Mouse (Mus musculus): ENCODE data around the gene Bco1. TPM values are rescaled to one million over a fixed set of nuclear protein-coding genes. Genes with fewer than 3 reads are reported as not detected.

Gene Bco1
- not detected in 2 replicates for polyA plus RNA-seq (2012)

DNA sequence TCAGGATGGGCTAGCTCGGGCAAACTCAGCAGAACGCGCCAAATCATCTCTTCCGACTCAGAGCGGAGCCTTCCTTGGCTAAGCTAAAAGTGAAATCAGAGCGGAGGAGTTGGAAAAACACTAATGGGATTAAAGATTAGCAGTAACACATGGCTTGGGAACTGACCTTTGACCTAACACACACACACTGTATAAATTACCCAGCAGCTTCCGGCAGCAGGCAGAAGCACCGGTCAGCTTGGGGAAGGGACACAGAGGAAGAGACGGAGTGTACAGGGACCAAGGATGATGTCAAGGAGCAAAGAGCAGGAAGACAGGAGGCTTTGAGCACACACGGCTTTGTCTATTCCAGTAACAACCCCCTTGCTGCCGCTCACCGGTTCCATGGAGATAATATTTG is at the start of gene Bco1:
Gene Bco1 (plus strand): TSS at position 208 of the 400 bp plus-strand sequence.
- TF ChIP-seq GATA1 (IDR thresholded peaks at IDR 0.05; ENCODE audit: low read length) = no peak

- TF ChIP-seq GATA1 (IDR thresholded peaks at IDR 0.05; ENCODE audit: low read length) = no peak
Measured at GRCm38 (mm10) chr8:117049444-117049843, 46.2 kb upstream of the Bco1 start.

- no peak for TF ChIP-seq GATA1 (IDR thresholded peaks at IDR 0.05; ENCODE audit: low read length)
Measured at GRCm38 (mm10) chr8:117050763-117051162, 44.9 kb upstream of the Bco1 start.

DNA sequence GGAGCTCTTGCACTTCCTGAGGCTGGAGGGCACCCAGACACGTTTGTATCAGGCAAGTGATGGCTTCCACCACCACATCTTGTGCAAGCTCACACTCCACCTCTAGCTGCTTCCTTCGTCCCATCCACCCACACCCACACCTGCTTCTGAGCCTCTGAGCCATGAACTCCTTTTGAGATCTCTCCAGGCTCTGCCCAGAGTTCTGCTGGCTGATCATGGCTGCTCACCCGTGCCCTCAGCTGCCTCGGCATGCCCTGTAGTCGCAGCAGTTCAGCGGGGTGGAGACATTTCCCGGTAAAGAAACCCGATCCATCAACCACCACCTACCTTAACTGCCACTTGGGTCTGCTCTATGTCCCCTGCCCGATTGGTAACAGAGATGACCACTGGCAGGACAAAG is 44.3 kb upstream of the Bco1 start:
- TF ChIP-seq GATA1 (IDR thresholded peaks at IDR 0.05; ENCODE audit: low read length) = no peak

GRCm38 (mm10) chr8:117053135-117054079 is 42.2 kb upstream of the Bco1 start:
- no peak for TF ChIP-seq GATA1 (IDR thresholded peaks at IDR 0.05; ENCODE audit: low read length)

GRCm38 (mm10) chr8:117054146-117054545 is 41.5 kb upstream of the Bco1 start:
- TF ChIP-seq GATA1 (IDR thresholded peaks at IDR 0.05; ENCODE audit: low read length) = no peak

- TF ChIP-seq GATA1 (IDR thresholded peaks at IDR 0.05; ENCODE audit: low read length) = no peak
Measured at GRCm38 (mm10) chr8:117055097-117055496, 40.6 kb upstream of the Bco1 start.

- TF ChIP-seq GATA1 (IDR thresholded peaks at IDR 0.05; ENCODE audit: low read length) = no peak
Measured at GRCm38 (mm10) chr8:117059021-117059420, 36.6 kb upstream of the Bco1 start.

- no peak for TF ChIP-seq GATA1 (IDR thresholded peaks at IDR 0.05; ENCODE audit: low read length)
Measured at GRCm38 (mm10) chr8:117060306-117060705, 35.3 kb upstream of the Bco1 start.

GRCm38 (mm10) chr8:117061180-117061880 is 34.3 kb upstream of the Bco1 start:
- TF ChIP-seq GATA1 (IDR thresholded peaks at IDR 0.05; ENCODE audit: low read length) = no peak

GRCm38 (mm10) chr8:117066955-117067354 is 28.7 kb upstream of the Bco1 start:
- TF ChIP-seq GATA1 (IDR thresholded peaks at IDR 0.05; ENCODE audit: low read length) = no peak

GRCm38 (mm10) chr8:117067396-117067795 is 28.3 kb upstream of the Bco1 start:
- TF ChIP-seq GATA1 (IDR thresholded peaks at IDR 0.05; ENCODE audit: low read length) = no peak

GRCm38 (mm10) chr8:117068294-117068693 is 27.4 kb upstream of the Bco1 start:
- no peak for TF ChIP-seq GATA1 (IDR thresholded peaks at IDR 0.05; ENCODE audit: low read length)

GRCm38 (mm10) chr8:117069708-117070107 is 25.9 kb upstream of the Bco1 start:
- TF ChIP-seq GATA1 (IDR thresholded peaks at IDR 0.05; ENCODE audit: low read length) = no peak

GRCm38 (mm10) chr8:117074350-117075182 is 21.1 kb upstream of the Bco1 start:
- peak; percentile 57 for TF ChIP-seq GATA1 (IDR thresholded peaks at IDR 0.05; ENCODE audit: low read length)
